1 mouse cellular context compared by ENCODE assay signal in the genomic region with DNA sequence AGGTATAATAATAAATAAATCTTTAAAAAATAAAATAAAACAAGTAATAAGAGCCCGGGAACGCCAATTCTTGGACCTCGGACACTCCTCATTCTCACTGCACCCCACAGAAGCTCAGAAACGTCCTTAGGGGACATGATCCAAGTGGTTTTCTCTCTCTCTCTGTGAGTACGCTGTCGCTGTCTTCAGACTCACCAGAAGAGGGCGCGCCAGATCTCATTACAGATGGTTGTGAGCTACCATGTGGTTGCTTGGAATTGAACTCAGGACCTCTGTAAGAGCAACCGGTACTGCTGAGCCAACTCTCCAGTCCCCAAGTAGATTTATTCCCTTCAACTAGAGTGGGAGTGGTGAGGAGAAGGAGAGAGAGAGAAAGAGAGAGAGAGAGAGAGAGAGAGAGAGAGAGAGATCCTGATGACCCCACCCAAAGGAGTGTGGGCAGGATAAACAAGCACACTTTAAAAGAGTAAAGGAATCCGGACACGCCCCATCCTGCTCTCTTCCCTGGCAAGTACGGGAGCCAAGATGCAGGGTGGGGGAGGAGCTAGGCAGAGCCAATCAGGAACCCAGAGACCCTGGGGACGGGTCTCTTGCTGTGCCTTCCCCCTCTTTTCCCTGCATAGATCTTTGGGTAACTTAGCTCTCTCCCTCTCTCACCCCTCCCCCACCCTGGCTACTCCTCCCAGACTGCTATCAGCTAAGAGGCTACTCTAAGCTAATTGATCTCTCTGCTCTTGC.
TF ChIP-seq lines count a peak whose summit lies in the region.

No protein-coding gene starts in this region.

TF ChIP-seq in ES-E14, 5 proteins besides CTCF, POLR2A, EP300 and RAD21:
- no peak for TF ChIP-seq ZNF384 (IDR thresholded peaks at IDR 0.05; ENCODE audit: low read depth, low read length)
- TF ChIP-seq ZC3H11A (IDR thresholded peaks at IDR 0.05; ENCODE audit: borderline replicate concordance, low read depth, low read length) = no peak
- TF ChIP-seq CHD2 (IDR thresholded peaks at IDR 0.05; ENCODE audit: low read depth, low read length) = peak; percentile 43; the same call in 1 of the 2 replicates
- no peak for TF ChIP-seq MAFK (IDR thresholded peaks at IDR 0.05; ENCODE audit: insufficient read depth, low read depth, low read length)
- peak; percentile 61; the same call in 1 of the 2 replicates for TF ChIP-seq HCFC1 (IDR thresholded peaks at IDR 0.05; ENCODE audit: borderline replicate concordance, insufficient read depth, low read length)
